Mouse (Mus musculus) cortical plate, adult 2 months (tissue): Measurements from ENCODE around the gene Tfrc.

Source experiments
- CTCF ChIP-seq: fragments of 200-500 bp; IDR thresholded peaks from 2 replicates; pipeline ENCODE4 v1.5.1; 2011; ENCODE audit warnings: mild to moderate bottlenecking, control low read depth, low read length; ENCODE audit not compliant: insufficient read depth; ENCODE audit errors: extremely low read depth
- POLR2A ChIP-seq: fragments of 200-500 bp; IDR thresholded peaks from 2 replicates; pipeline ENCODE4 v1.6.1; 2011; ENCODE audit warnings: mild to moderate bottlenecking, low read length, control low read depth; ENCODE audit not compliant: insufficient read depth; ENCODE audit errors: extremely low read depth

- no peak for TF ChIP-seq CTCF
- TF ChIP-seq POLR2A = no peak
These were observed 10.8 kb upstream of the Tfrc start for GRCm38 (mm10) chr16:32597909-32598381.
